25 mouse cellular contexts compared by ENCODE assay signal in genomic region chr4:93486455-93486854, GRCm38 (mm10).
"Had no signal": no experiment of that assay in that cellular context is flagged by ENCODE, and none has a peak within 500 bp of the region (broad histone marks: within the 10 kb centered on the region; RNA-seq: fewer than 3 reads in every experiment).

No protein-coding gene starts in this region.

- H3K4me2 ChIP-seq: heart, embryonic 12.5 days; hindbrain, embryonic 12.5 days; hindbrain, embryonic 14.5 days; intestine, embryonic 15.5 days; limb, embryonic 12.5 days; liver, embryonic 11.5 days had no signal

- H3K36me3 ChIP-seq: heart, embryonic 12.5 days; hindbrain, embryonic 10.5 days; hindbrain, embryonic 12.5 days; intestine, embryonic 15.5 days; limb, embryonic 10.5 days; limb, embryonic 12.5 days had no signal

- ATAC-seq: hindbrain, embryonic 16.5 days; inflammation-experienced regulatory T-cells, adult 6 months; intestine, embryonic 15.5 days; intestine, postnatal 0 days had no signal

- H3K4me3 ChIP-seq: gastrocnemius, adult 2 months; heart, adult 2 months; heart, embryonic 12.5 days; hindbrain, embryonic 10.5 days; hindbrain, embryonic 12.5 days; intestine, embryonic 15.5 days; layer of hippocampus, adult 2 months; left cerebral cortex, adult 2 months; limb, embryonic 10.5 days; limb, embryonic 12.5 days had no signal

- H3K9ac ChIP-seq: heart, embryonic 12.5 days; hindbrain, embryonic 12.5 days; hindbrain, embryonic 14.5 days; intestine, embryonic 15.5 days; limb, embryonic 12.5 days had no signal

- DNase-seq: gastrocnemius, adult 2 months; gastrocnemius, postnatal 10 days; gastrocnemius, postnatal 25 days; heart, adult 2 months; heart, postnatal 10 days; heart, postnatal 4 days; kidney, adult 18-20 months; kidney, adult 8-10 months; kidney, postnatal 10 days; kidney, postnatal 25 days; kidney, postnatal 4 days; liver had no signal

- H3K27ac ChIP-seq: gastrocnemius, adult 2 months; heart, adult 2 months; hindbrain, embryonic 10.5 days; hindbrain, embryonic 12.5 days; hindbrain, embryonic 14.5 days; intestine, embryonic 15.5 days; layer of hippocampus, adult 2 months; left cerebral cortex, adult 2 months; limb, embryonic 10.5 days; limb, embryonic 12.5 days had no signal

- H3K9me3 ChIP-seq: heart, embryonic 12.5 days; hindbrain, embryonic 10.5 days; hindbrain, embryonic 12.5 days; intestine, embryonic 15.5 days; limb, embryonic 10.5 days; limb, embryonic 12.5 days had no signal

- H3K27me3 ChIP-seq: heart, embryonic 12.5 days; hindbrain, embryonic 12.5 days; intestine, embryonic 15.5 days; limb, embryonic 12.5 days had no signal

- H3K4me1 ChIP-seq: heart, embryonic 12.5 days; hindbrain, embryonic 10.5 days; hindbrain, embryonic 12.5 days; intestine, embryonic 15.5 days; limb, embryonic 10.5 days; limb, embryonic 12.5 days had no signal
